Mouse (Mus musculus): Measurements from ENCODE around the gene Ndst2. TPM values are rescaled to one million over a fixed set of nuclear protein-coding genes. Genes with fewer than 3 reads are reported as not detected.

Ndst2 gene
- polyA plus RNA-seq, 1 experiment from 2014 or later, result 9.6 TPM

GRCm38 (mm10) chr14:20725660-20726339 lies 8.6 kb downstream of the Ndst2 start:
- DNase-seq (ENCODE audit: low spot score) (no peak), ATAC-seq (ENCODE audit: low FRiP score, low TSS enrichment) (no peak)
- Histone ChIP-seq H3K4me1 (replicated peaks; ENCODE audit: control insufficient read depth, insufficient read depth) (no peaks in the 10 kb centered on the region), H3K4me2 (replicated peaks; ENCODE audit: low read depth) (no peak overlapping the region), H3K9me3 (ENCODE audit: control insufficient read depth, low read length) (no peaks in the 10 kb centered on the region), H3K4me3 (ENCODE audit: low read depth, low read length) (no peak overlapping the region), H3K36me3 (ENCODE audit: control insufficient read depth, insufficient read depth, low read length) (peaks cover 64% of the 10 kb centered on the region), H3K27ac (replicated peaks) (no peak overlapping the region; the same call in 1 of the 2 replicates), H3K27me3 (ENCODE audit: control insufficient read depth, insufficient read depth, low read length) (no peaks in the 10 kb centered on the region), H3K9ac (ENCODE audit: low read length) (no peak overlapping the region)
- TF ChIP-seq EP300 (optimal IDR thresholded peaks at IDR 0.05), result no peak
- no peak for TF ChIP-seq CTCF (IDR thresholded peaks at IDR 0.05; ENCODE audit: low read depth)
- 70% methylated on average over 6 of the region's 6 CpGs for WGBS

- TF ChIP-seq EP300 (optimal IDR thresholded peaks at IDR 0.05), result no peak
- peak; percentile 88 for TF ChIP-seq CTCF (IDR thresholded peaks at IDR 0.05; ENCODE audit: low read depth)
- peak; percentile 66 for DNase-seq (ENCODE audit: low spot score)
- Histone ChIP-seq H3K9me3 (ENCODE audit: control insufficient read depth, low read length) (no peaks in the 10 kb centered on the region), H3K4me3 (ENCODE audit: low read depth, low read length) (no peak overlapping the region), H3K27ac (replicated peaks) (no peak overlapping the region), H3K27me3 (ENCODE audit: control insufficient read depth, insufficient read depth, low read length) (no peaks in the 10 kb centered on the region), H3K9ac (ENCODE audit: low read length) (no peak overlapping the region), H3K36me3 (ENCODE audit: control insufficient read depth, insufficient read depth, low read length) (peaks cover 63% of the 10 kb centered on the region), H3K4me1 (replicated peaks; ENCODE audit: control insufficient read depth, insufficient read depth) (no peaks in the 10 kb centered on the region), H3K4me2 (replicated peaks; ENCODE audit: low read depth) (no peak overlapping the region)
- 14% methylated on average over 5 of the region's 5 CpGs for WGBS
- ATAC-seq (ENCODE audit: low FRiP score, low TSS enrichment), result peak; percentile 21; the same call in 1 of the 2 replicates
These were observed 10.3 kb downstream of the Ndst2 start for GRCm38 (mm10) chr14:20724043-20724442.

GRCm38 (mm10) chr14:20723006-20723405 lies 11.4 kb downstream of the Ndst2 start:
- H3K9ac ChIP-seq (ENCODE audit: low read length), result no peak overlapping the region
- H3K36me3 ChIP-seq (ENCODE audit: control insufficient read depth, insufficient read depth, low read length), result peaks cover 65% of the 10 kb centered on the region
- no peaks in the 10 kb centered on the region for H3K27me3 ChIP-seq (ENCODE audit: control insufficient read depth, insufficient read depth, low read length)
- no peak for ATAC-seq (ENCODE audit: low FRiP score, low TSS enrichment)
- TF ChIP-seq CTCF (IDR thresholded peaks at IDR 0.05; ENCODE audit: low read depth), result no peak
- TF ChIP-seq EP300 (optimal IDR thresholded peaks at IDR 0.05), result no peak
- WGBS, result 83% methylated on average over 12 of the region's 12 CpGs
- DNase-seq (ENCODE audit: low spot score), result no peak
- H3K9me3 ChIP-seq (ENCODE audit: control insufficient read depth, low read length), result no peaks in the 10 kb centered on the region
- no peak overlapping the region for H3K4me2 ChIP-seq (replicated peaks; ENCODE audit: low read depth)
- no peak overlapping the region for H3K27ac ChIP-seq (replicated peaks)
- H3K4me1 ChIP-seq (replicated peaks; ENCODE audit: control insufficient read depth, insufficient read depth), result no peaks in the 10 kb centered on the region
- H3K4me3 ChIP-seq (ENCODE audit: low read depth, low read length), result no peak overlapping the region

DNA sequence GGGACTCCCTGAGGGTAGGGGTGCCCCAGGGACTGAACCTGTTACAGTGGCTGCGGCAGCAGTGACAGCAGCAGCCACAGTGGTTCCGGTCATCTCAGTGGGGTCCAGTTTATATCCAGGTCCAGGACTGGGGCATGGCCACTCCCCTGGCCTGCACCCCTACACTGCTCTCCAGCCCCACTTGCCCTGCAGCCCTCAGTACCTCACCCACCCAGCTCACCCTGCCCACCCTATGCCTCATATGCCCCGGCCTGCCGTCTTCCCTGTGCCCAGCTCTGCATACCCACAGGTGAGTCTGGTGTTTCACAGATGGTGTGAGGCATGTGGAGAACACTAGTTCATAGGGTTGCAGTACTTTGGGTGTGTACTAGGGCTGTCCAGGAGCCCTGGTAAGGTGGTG lies 13.0 kb downstream of the Ndst2 start:
- 79% methylated on average over 4 of the region's 4 CpGs for WGBS
- H3K4me1 ChIP-seq (replicated peaks; ENCODE audit: control insufficient read depth, insufficient read depth), result no peaks in the 10 kb centered on the region
- H3K4me2 ChIP-seq (replicated peaks; ENCODE audit: low read depth), result no peak overlapping the region
- H3K27ac ChIP-seq (replicated peaks), result no peak overlapping the region
- H3K9me3 ChIP-seq (ENCODE audit: control insufficient read depth, low read length), result no peaks in the 10 kb centered on the region
- H3K9ac ChIP-seq (ENCODE audit: low read length), result no peak overlapping the region
- H3K36me3 ChIP-seq (ENCODE audit: control insufficient read depth, insufficient read depth, low read length), result peaks cover 69% of the 10 kb centered on the region
- no peak overlapping the region for H3K4me3 ChIP-seq (ENCODE audit: low read depth, low read length)
- ATAC-seq (ENCODE audit: low FRiP score, low TSS enrichment), result peak; percentile 15; the same call in 1 of the 2 replicates
- TF ChIP-seq CTCF (IDR thresholded peaks at IDR 0.05; ENCODE audit: low read depth) (no peak), EP300 (optimal IDR thresholded peaks at IDR 0.05) (no peak)
- no peak for DNase-seq (ENCODE audit: low spot score)
- no peaks in the 10 kb centered on the region for H3K27me3 ChIP-seq (ENCODE audit: control insufficient read depth, insufficient read depth, low read length)

GRCm38 (mm10) chr14:20719767-20720166 lies 14.6 kb downstream of the Ndst2 start:
- Histone ChIP-seq H3K4me3 (ENCODE audit: low read depth, low read length) (no peak overlapping the region), H3K4me2 (replicated peaks; ENCODE audit: low read depth) (no peak overlapping the region), H3K27me3 (ENCODE audit: control insufficient read depth, insufficient read depth, low read length) (no peaks in the 10 kb centered on the region), H3K9me3 (ENCODE audit: control insufficient read depth, low read length) (no peaks in the 10 kb centered on the region), H3K27ac (replicated peaks) (no peak overlapping the region), H3K9ac (ENCODE audit: low read length) (no peak overlapping the region), H3K36me3 (ENCODE audit: control insufficient read depth, insufficient read depth, low read length) (peaks cover 66% of the 10 kb centered on the region), H3K4me1 (replicated peaks; ENCODE audit: control insufficient read depth, insufficient read depth) (no peaks in the 10 kb centered on the region)
- no peak for TF ChIP-seq EP300 (optimal IDR thresholded peaks at IDR 0.05)
- no peak for TF ChIP-seq CTCF (IDR thresholded peaks at IDR 0.05; ENCODE audit: low read depth)
- WGBS, result 88% methylated on average over 12 of the region's 12 CpGs
- no peak for DNase-seq (ENCODE audit: low spot score)
- no peak for ATAC-seq (ENCODE audit: low FRiP score, low TSS enrichment)

- H3K9me3 ChIP-seq (ENCODE audit: control insufficient read depth, low read length), result no peaks in the 10 kb centered on the region
- H3K4me3 ChIP-seq (ENCODE audit: low read depth, low read length), result no peak overlapping the region
- H3K27ac ChIP-seq (replicated peaks), result no peak overlapping the region
- TF ChIP-seq CTCF (IDR thresholded peaks at IDR 0.05; ENCODE audit: low read depth) (no peak), EP300 (optimal IDR thresholded peaks at IDR 0.05) (no peak)
- no peak overlapping the region for H3K9ac ChIP-seq (ENCODE audit: low read length)
- H3K36me3 ChIP-seq (ENCODE audit: control insufficient read depth, insufficient read depth, low read length), result peaks cover 65% of the 10 kb centered on the region
- DNase-seq (ENCODE audit: low spot score) (no peak), ATAC-seq (ENCODE audit: low FRiP score, low TSS enrichment) (no peak)
- 92% methylated on average over 10 of the region's 10 CpGs for WGBS
- H3K27me3 ChIP-seq (ENCODE audit: control insufficient read depth, insufficient read depth, low read length), result no peaks in the 10 kb centered on the region
- H3K4me1 ChIP-seq (replicated peaks; ENCODE audit: control insufficient read depth, insufficient read depth), result no peaks in the 10 kb centered on the region
- no peak overlapping the region for H3K4me2 ChIP-seq (replicated peaks; ENCODE audit: low read depth)
These were observed 15.9 kb downstream of the Ndst2 start for GRCm38 (mm10) chr14:20718443-20718842.
